Mouse (Mus musculus): ENCODE data around the gene Tnfrsf25. TPM values are rescaled to one million over a fixed set of nuclear protein-coding genes. Genes with fewer than 3 reads are reported as not detected.

Tnfrsf25 gene
- total RNA-seq, 2 experiments from 2014 or later: 1.9 to 4.3 TPM

- DNase-seq: no peak
These were observed 27.9 kb downstream of the Tnfrsf25 start for GRCm38 (mm10) chr4:152143632-152144031.

DNA sequence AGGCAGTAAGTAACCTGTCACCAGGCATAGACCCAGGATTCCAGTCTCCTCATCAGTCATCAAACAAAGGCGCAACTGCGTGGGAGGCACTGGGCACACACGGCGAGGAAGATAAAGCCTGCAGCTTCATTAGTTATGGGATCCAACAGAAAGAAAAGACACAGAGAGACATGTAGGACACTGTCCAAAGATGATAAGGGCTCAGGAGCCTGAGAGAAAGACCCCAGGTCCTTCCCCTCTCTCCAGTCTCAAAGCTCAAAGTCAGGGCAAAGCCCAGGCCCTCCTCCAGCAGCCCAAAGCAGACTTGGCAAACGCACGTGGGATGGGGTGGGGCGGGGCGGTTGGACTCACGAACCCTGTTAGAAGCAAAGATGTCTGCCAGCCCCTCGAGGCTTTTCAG is 29.7 kb downstream of the Tnfrsf25 start:
- no peak for DNase-seq

- no peak for DNase-seq
These were observed 30.5 kb downstream of the Tnfrsf25 start for GRCm38 (mm10) chr4:152146033-152146827.

DNA sequence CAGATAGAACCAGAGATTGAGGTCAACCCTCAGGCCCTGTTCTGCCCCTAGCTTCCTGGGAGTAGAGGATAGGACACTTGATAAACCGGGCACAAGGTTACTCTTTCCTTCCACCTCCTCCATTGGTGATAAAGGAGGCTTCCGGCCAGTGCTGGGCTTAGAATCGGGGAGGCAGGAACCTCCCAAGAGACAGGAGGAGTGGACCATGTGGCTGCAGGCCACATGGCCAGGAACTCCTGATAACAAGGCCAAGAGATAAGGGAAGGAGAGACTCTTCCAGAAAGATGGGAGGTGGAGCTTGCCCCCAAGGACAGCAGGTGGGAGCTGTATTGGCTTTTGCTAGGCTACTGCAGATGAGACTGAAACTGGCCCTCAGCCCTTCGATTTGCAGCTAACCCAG is 34.8 kb downstream of the Tnfrsf25 start:
- no peak for DNase-seq

- DNase-seq: no peak
These were observed 35.8 kb downstream of the Tnfrsf25 start for GRCm38 (mm10) chr4:152151451-152151965.

DNA sequence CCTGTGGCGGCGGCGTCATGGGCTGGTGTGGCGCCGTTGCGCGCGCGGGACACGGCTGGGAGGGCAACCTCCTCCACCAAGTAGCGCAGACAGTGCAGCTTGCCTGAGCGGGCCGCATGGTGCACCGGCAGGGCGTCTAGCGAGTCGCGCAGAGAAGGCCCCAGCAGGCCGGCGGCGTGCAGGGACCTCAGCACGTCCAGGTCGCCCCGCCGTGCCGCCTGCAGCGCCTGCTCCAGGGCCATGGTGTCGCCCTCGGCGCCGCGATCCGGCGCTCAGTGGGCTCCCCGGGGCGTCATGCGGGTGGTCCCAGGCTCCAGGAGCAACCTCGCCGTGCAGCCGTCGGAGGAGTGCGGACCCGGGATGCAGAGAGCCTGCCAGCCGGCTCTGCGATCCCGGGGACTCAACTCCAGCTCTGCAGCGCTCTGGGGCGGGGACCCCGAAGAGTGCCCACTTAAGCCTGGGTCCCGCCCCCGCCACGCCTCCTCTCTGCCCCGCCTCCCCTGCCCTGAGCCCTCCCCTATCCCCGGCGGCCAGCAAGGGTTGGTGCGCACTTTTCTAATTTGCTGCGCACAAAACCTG is 36.3 kb downstream of the Tnfrsf25 start, which contains the start of gene Espn:
TSS of gene Espn (minus strand) at position 406 of the 579 bp plus-strand sequence.
- DNase-seq: peak; percentile 78

GRCm38 (mm10) chr4:152153771-152154177 is 38.0 kb downstream of the Tnfrsf25 start:
- DNase-seq: peak; percentile 92

GRCm38 (mm10) chr4:152155019-152155418 is 39.3 kb downstream of the Tnfrsf25 start:
- no peak for DNase-seq

DNA sequence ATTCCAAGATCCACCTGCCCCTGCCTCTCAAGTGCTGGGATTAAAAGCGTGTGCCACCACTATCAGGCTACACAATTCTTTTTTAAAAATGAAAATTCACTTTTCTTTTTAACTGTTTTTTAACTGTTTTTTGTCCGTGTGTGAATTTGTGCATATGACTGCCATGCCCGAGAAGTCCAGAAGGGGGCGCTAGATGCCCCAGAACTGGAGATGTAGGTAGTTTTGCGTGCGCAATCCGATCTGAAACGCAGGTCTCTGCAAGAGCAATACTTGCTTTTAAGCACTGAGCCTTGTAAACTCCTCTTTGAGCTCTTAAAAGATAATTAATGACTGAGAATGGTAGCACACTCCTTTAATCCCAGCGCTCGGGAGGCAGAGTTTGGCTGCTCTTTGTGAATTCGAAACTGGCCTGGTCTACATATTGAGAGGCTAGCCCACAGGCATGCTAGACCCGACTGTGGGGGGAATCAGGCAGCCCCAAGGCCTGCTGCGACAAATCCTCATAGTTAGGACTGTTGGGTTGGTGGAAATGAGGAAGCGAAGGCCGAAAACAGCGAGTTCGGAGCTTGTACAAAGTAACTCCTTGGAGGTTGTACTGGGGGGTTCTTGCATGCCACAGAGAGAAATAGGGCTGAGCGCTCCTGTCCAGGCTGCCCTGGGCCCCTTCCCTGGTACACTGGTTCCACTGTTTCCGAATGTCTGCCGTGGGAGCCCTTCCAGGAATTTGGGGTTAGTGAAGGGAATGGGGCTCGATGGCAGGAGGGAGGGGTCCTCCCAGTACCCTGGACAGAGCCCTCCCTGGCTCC is 42.2 kb downstream of the Tnfrsf25 start:
- DNase-seq: peak; percentile 56

GRCm38 (mm10) chr4:152158585-152159284 is 43.0 kb downstream of the Tnfrsf25 start, which contains the start of gene Hes2:
Hes2 (plus strand) TSS chr4:152158867.
- DNase-seq: peak; percentile 38

GRCm38 (mm10) chr4:152159285-152159678 is 43.5 kb downstream of the Tnfrsf25 start:
- peak; percentile 17 for DNase-seq

GRCm38 (mm10) chr4:152160748-152161147 is 45.0 kb downstream of the Tnfrsf25 start:
- DNase-seq: no peak

DNA sequence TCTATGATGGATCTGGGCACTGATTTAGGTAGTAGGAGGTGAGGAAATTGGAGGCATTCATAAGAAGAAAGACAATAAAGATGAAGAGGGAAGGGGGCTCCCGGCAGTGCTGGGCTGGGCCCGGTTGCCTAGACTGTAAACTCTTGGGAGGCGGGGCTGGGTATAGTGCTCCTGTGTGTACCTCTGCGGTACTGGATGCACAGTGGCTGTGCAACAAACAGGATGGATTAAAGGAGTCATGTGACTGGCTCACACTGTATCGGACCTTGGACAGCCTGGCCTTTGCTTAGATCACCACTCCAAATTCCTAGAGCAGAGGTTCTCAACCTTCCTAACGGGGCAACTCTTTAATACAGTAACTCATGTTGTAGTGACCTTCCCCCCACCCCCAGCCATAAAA is 45.9 kb downstream of the Tnfrsf25 start:
- no peak for DNase-seq

DNA sequence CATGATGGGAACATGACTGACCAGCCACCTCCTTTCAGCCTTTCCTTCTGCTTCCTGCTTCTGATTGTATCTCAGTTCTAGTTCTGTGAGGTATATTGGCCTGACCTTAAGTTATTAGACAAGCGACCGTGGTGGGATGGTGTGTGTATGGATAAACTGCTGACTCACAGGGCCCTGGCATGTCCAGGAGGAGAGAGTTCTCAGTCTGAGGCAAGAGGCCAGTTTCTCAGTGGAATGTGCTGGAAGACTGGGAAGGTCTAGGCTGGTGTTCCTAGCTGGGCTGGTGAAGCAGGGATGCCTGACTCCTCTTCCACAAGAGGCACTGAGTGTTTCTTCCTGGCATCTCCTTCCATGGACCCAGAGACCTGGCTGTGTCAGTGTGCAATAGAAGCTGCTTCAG is 47.0 kb downstream of the Tnfrsf25 start:
- DNase-seq: no peak

- peak; percentile 84 for DNase-seq
These were observed 49.5 kb downstream of the Tnfrsf25 start for GRCm38 (mm10) chr4:152165036-152165931.

- DNase-seq: no peak
These were observed 52.3 kb downstream of the Tnfrsf25 start for GRCm38 (mm10) chr4:152168052-152168451.

GRCm38 (mm10) chr4:152169103-152169502 is 53.4 kb downstream of the Tnfrsf25 start:
- DNase-seq: no peak
